Mouse (Mus musculus) lung, embryonic 14.5 days (tissue): ENCODE results near the gene Cmc1. TPM values are rescaled to one million over a fixed set of nuclear protein-coding genes. Genes with fewer than 3 reads are reported as not detected.
A peak's percentile ranks its signal among the peaks of the same experiment; 100 is the strongest.

ENCODE experiments used
- ATAC-seq: fragments of 200-750 bp; cut with Nextera tagmentation; 2 replicates; pipeline ENCODE4 v1.8.0; 2017; ENCODE audit warnings: mild to moderate bottlenecking, moderate TSS enrichment, moderate library complexity; ENCODE audit not compliant: insufficient read depth
- DNase-seq: peaks from one replicate; pipeline ENCODE4 v3.0.0-alpha.2; 2015
- H3K27ac ChIP-seq: fragments of 300-500 bp; sonication (generic); 2 replicates; pipeline ENCODE4 v1.5.1; 2014; ENCODE audit warnings: low read depth, mild to moderate bottlenecking, moderate library complexity
- H3K27me3 ChIP-seq: fragments of 300-500 bp; sonication (generic); 2 replicates; pipeline ENCODE4 v1.6.1; 2014; ENCODE audit warnings: low read length, control low read depth; ENCODE audit not compliant: insufficient read depth
- H3K36me3 ChIP-seq: fragments of 300-500 bp; sonication (generic); 2 replicates; pipeline ENCODE4 v1.6.1; 2014; ENCODE audit warnings: control low read depth; ENCODE audit not compliant: insufficient read depth
- H3K4me1 ChIP-seq: fragments of 300-500 bp; sonication (generic); 2 replicates; pipeline ENCODE4 v1.6.1; 2014; ENCODE audit warnings: antibody characterized with exemption, control low read depth; ENCODE audit not compliant: insufficient read depth
- H3K4me2 ChIP-seq: fragments of 300-500 bp; sonication (generic); 2 replicates; pipeline ENCODE4 v1.6.1; 2014; ENCODE audit warnings: mild to moderate bottlenecking
- H3K4me3 ChIP-seq: fragments of 300-500 bp; sonication (generic); 2 replicates; pipeline ENCODE4 v1.5.1; 2014; ENCODE audit warnings: low read depth, low read length
- H3K9ac ChIP-seq: fragments of 300-500 bp; sonication (generic); 2 replicates; pipeline ENCODE4 v1.6.1; 2014
- H3K9me3 ChIP-seq: fragments of 300-500 bp; sonication (generic); 2 replicates; pipeline ENCODE4 v1.6.1; 2016; ENCODE audit warnings: low read depth, low read length, control low read depth
- CTCF ChIP-seq: IDR thresholded peaks from 2 replicates; pipeline ENCODE4 v1.5.1; 2016; ENCODE audit warnings: antibody characterized with exemption, low read depth
- WGBS: fragments of 180-500 bp; shearing (Covaris S2); extraction: QIAGEN DNeasy Blood & Tissue Kit; methylation state at CpG from one replicate; pipeline ENCODE4 v1.1.7; 2014; 5-methylcytosine and 5-hydroxymethylcytosine counted together
- polyA plus RNA-seq: library from polyadenylated mRNA; unstranded; fragments of >200 nt; fragmentation: Nextera tagmentation; extraction: Ambion mirVana; gene quantifications from 2 replicates; pipeline ENCODE4 v1.2.1, GENCODE M21; 2014

The Cmc1 gene
- polyA plus RNA-seq, 1 experiment from 2014 or later, result 44.8 TPM

DNA sequence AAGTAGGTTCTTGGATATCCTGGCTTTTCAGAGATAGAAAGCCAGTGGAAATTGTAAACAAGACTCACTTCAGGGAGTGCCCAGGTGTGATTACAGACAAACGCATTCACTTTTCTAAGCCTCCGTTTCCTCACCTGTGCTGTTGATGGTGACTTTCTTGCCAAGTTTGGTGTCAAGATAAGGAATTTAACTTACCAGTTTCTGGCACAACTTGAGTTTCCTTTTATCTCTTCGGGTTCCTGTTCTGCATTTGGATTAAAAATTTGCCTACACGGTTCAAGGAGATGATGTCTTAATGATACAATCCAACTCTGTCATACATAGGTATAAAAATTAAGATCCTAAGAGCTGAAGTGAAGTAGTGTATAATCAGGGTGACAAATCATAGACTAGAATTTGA, 107.2 kb downstream of the Cmc1 start:
- ATAC-seq (no peak), DNase-seq (no peak)
- Histone ChIP-seq H3K4me3 (no peak overlapping the region), H3K9me3 (no peaks in the 10 kb centered on the region), H3K4me1 (peaks cover 6% of the 10 kb centered on the region), H3K9ac (no peak overlapping the region), H3K27ac (no peak overlapping the region), H3K27me3 (no peaks in the 10 kb centered on the region), H3K36me3 (peaks cover 11% of the 10 kb centered on the region; the same call in 1 of the 2 replicates), H3K4me2 (no peak overlapping the region; the same call in 1 of the 2 replicates)
- 85% methylated on average over 4 of the region's 4 CpGs for WGBS
- no peak for TF ChIP-seq CTCF

- Histone ChIP-seq H3K4me2 (peak overlapping the region; percentile 80), H3K4me3 (peak overlapping the region; percentile 81), H3K9me3 (no peaks in the 10 kb centered on the region), H3K36me3 (peaks cover 5% of the 10 kb centered on the region; the same call in 1 of the 2 replicates), H3K27ac (no peak overlapping the region), H3K27me3 (no peaks in the 10 kb centered on the region), H3K4me1 (peaks cover 6% of the 10 kb centered on the region), H3K9ac (peak overlapping the region; percentile 85)
- 15% methylated on average over 5 of the region's 5 CpGs for WGBS
- peak; percentile 39 for DNase-seq
- ATAC-seq, result no peak
- TF ChIP-seq CTCF, result no peak
These were observed 108.3 kb downstream of the Cmc1 start for GRCm38 (mm10) chr9:118041646-118042045.

- Histone ChIP-seq H3K36me3 (peaks cover 5% of the 10 kb centered on the region; the same call in 1 of the 2 replicates), H3K9me3 (no peaks in the 10 kb centered on the region), H3K27me3 (no peaks in the 10 kb centered on the region), H3K9ac (peak overlapping the region; percentile 85), H3K4me3 (peak overlapping the region; percentile 81), H3K4me1 (peaks cover 6% of the 10 kb centered on the region), H3K4me2 (peak overlapping the region; percentile 80), H3K27ac (peak overlapping the region; percentile 95)
- no peak for TF ChIP-seq CTCF
- DNase-seq (peak; percentile 60), ATAC-seq (no peak)
- WGBS, result under 1% methylated on average over 21 of the region's 21 CpGs
These were observed 109.0 kb downstream of the Cmc1 start for GRCm38 (mm10) chr9:118041022-118041400.

DNA sequence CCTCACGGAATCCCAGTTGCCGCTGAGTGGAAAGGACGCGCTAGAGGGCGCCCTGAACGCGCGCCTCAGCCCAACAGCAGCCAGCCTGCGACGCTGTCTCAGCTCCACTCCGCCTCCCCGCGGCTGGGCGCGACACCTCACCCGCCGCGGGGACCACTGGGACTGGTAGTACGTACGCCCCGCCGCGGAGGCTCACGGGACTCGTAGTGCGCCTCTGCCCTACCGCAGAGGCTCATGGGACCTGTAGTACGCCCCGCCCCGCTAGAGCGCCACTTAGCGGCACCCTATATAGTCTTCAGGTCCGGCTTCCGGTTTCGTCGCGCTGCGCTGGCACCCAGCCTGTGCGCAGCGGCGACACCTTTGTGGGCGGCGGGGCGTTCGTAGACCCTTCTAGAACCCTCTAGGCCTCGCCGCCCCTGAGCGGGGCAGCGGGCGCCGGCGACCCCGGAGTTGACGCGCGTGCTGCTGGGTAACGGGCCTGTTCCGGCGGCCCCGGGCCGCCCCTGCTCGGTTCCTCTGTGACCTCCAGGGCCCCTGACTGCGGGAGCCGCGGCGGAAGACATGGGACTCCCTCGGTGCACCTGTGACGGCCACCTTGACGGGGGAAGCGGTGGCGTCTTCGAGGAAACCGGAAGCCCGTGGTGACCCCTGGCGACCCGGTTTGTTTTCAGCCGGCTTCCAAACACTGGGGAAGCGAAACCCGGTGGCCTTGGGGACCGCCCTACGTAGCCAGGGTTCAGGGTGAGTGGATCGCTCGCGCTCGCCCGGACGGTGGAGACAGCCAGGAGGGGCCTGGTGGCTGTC, 109.6 kb downstream of the Cmc1 start, which contains the start of gene Azi2:
Gene Azi2, plus strand, starts transcription at position 282 of the 804 bp plus-strand sequence.
- under 1% methylated on average over 86 of the region's 87 CpGs for WGBS

DNA sequence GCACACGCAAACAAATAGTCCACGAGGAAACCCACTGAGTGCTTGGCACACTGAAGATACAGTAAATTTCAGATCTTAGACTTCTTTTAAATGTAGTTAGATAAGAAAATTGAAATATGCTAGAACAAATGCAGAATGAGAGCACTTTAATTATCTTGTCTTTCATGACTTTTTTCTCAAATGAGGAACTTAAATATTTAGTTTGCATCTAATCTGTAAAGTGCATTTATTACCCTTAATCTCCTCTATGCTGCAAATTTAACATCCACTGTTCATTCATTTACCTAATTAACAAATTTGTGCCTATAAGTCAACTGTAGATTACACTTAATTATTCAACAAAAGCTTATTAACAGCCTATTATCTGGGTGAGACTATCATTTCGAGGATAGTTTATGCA, 115.0 kb downstream of the Cmc1 start:
- DNase-seq (no peak), ATAC-seq (no peak)
- no peaks in the 10 kb centered on the region for H3K4me1 ChIP-seq
- H3K27me3 ChIP-seq, result no peaks in the 10 kb centered on the region
- no peaks in the 10 kb centered on the region for H3K9me3 ChIP-seq
- WGBS, result 78% methylated on average over 3 of the region's 3 CpGs
- H3K4me2 ChIP-seq, result no peak overlapping the region
- H3K27ac ChIP-seq, result no peak overlapping the region
- no peak overlapping the region for H3K4me3 ChIP-seq
- no peaks in the 10 kb centered on the region for H3K36me3 ChIP-seq
- no peak for TF ChIP-seq CTCF
- H3K9ac ChIP-seq, result no peak overlapping the region

More for the DNA sequence above, 109.6 kb downstream of the Cmc1 start, which contains the start of gene Azi2:
- H3K4me3 ChIP-seq, result peak within 1 kb of the TSS; percentile 81
- H3K36me3 ChIP-seq, result peaks cover 5% of the 10 kb centered on the region; the same call in 1 of the 2 replicates
- H3K9ac ChIP-seq, result peak within 1 kb of the TSS; percentile 85
- H3K4me2 ChIP-seq, result peak within 1 kb of the TSS; percentile 80
- ATAC-seq, result peak; percentile 99
- H3K27ac ChIP-seq, result peak within 1 kb of the TSS; percentile 95
- peaks cover 6% of the 10 kb centered on the region for H3K4me1 ChIP-seq
- H3K27me3 ChIP-seq, result no peaks in the 10 kb centered on the region
- peak; percentile 99 for DNase-seq
- H3K9me3 ChIP-seq, result no peaks in the 10 kb centered on the region
- TF ChIP-seq CTCF, result peak; percentile 90

- Histone ChIP-seq H3K27me3 (no peaks in the 10 kb centered on the region), H3K9ac (no peak overlapping the region), H3K4me3 (no peak overlapping the region), H3K4me2 (no peak overlapping the region), H3K27ac (no peak overlapping the region), H3K9me3 (no peaks in the 10 kb centered on the region), H3K4me1 (no peaks in the 10 kb centered on the region), H3K36me3 (no peaks in the 10 kb centered on the region)
- TF ChIP-seq CTCF, result no peak
- WGBS, result 44% methylated on average over 2 of the region's 2 CpGs
- ATAC-seq (no peak), DNase-seq (no peak)
These were observed 118.3 kb downstream of the Cmc1 start for GRCm38 (mm10) chr9:118031694-118032093.

DNA sequence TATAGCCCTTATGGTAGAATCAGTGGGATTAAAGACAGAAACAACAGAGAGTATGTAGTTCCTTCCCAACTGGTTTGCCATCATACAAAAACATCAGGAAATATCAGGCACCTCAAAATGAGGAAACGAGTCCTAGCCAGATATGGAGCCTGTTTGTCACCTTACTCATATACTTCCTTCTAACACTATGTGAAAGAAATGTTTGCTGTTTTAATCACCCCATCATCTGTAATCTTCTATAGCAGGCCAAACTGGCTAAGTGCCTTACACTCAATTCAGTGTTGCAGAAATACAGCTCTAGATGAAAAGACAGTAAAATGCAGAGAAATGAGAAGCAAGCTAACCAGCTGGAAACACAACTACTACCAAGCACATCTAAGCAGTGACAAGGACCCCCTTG, 119.7 kb downstream of the Cmc1 start:
- Histone ChIP-seq H3K4me3 (no peak overlapping the region), H3K27ac (no peak overlapping the region), H3K36me3 (no peaks in the 10 kb centered on the region), H3K27me3 (no peaks in the 10 kb centered on the region), H3K9me3 (no peaks in the 10 kb centered on the region), H3K9ac (no peak overlapping the region), H3K4me2 (no peak overlapping the region), H3K4me1 (no peaks in the 10 kb centered on the region)
- no peak for ATAC-seq
- no peak for DNase-seq
- no peak for TF ChIP-seq CTCF
- WGBS, result 77% methylated on average over 1 of the region's 1 CpGs
